Mouse (Mus musculus): ENCODE results near the gene Cdkl5. TPM values are rescaled to one million over a fixed set of nuclear protein-coding genes. Genes with fewer than 3 reads are reported as not detected.

Gene Cdkl5
- 100 to 1,000 TPM; 150 to 159 TPM for total RNA-seq (2021)

- peak; percentile 92 to 98 for DNase-seq (ENCODE audit: low spot score in 2 of 2)
- intact Hi-C loops (cut with DNase I): loop anchor here (10.0 kb wide), 2 partner anchors 220 to 410 kb away; no protein-coding TSS in a partner anchor
Observed at GRCm38 (mm10) chrX:160994543-160995121, at the start of gene Cdkl5. Gene Cdkl5 (minus strand): TSS chrX:160994704.

DNA sequence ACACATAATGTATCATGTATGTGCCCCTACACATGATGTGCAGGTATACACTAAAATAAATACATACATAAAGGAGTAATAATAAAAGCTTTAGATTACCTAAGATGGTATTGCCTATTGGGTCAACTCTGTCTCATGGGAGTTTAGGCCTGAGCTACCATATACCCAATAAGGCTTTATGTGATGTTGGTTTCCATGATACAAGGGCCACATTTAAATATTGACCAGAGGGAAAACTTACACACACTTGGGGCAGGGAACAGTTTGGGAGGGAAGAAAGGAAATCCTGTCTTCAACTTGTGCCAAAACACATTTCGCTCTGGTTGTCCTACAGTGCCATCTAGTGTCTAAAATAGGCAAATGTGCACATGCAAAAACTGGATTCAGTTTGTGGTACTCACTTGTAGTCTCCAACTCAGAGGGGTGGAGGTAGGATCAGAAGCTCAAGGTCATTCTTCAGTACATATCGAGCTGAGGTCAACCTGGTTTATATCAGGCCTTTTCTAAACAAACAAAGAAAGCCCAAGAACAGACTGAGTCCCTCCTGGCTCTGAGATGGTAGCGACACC lies 38.8 kb upstream of the Cdkl5 start:
- peak; percentile 41 to 46 for DNase-seq (ENCODE audit: low spot score in 2 of 2)
- intact Hi-C loops (cut with DNase I): loop anchor here (5.0 to 10.0 kb wide), 4 partner anchors 451 to 1059 kb away; no protein-coding TSS in a partner anchor

DNA sequence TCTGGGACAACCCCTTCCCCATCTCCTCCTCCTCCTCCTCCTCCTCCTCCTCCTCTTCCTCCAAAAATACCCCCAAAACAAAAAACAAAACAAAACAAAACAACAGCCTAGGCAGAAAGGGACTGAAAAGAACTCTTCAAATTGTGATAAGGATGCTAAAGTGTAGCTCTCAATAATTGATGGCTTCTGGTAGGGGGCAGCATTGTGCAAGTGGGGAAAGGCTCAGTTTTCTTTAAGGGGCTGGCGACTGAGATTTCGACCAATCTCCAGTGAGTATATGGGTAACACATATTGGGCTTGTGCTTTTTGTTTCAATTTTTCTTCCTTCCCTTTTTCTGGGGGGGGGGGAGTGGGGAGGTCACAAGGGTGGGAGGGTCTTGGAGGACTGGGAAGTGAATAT lies 37.9 kb upstream of the Cdkl5 start:
- no peak for DNase-seq (ENCODE audit: low spot score in 2 of 2)
- intact Hi-C loops (cut with DNase I): loop anchor here (5.0 to 10.0 kb wide), 4 partner anchors 450 to 1058 kb away; no protein-coding TSS in a partner anchor

DNA sequence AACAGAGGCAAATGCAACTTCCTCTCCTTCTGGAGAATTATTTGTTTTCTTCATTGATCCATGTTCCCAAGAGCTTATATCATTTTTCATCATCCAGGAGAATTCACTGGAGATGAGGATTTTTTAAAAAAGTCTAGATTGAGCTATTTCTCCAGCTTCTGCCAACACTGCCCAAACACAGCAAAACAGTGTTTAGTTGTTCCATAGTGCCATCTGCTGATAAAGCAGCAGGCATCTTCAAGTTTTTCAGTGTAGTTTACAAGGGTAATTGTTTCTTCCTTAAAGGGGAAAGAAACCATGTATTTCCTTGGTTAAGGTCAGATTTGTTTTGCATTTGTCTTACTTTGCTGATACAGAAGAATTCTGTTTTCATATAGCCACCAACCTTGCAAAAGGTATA lies 35.7 kb upstream of the Cdkl5 start:
- DNase-seq (ENCODE audit: low spot score in 2 of 2): peak in 1 of 2 experiments; percentile 38
- intact Hi-C loops (cut with DNase I): loop anchor here (5.0 to 10.0 kb wide), 4 partner anchors 448 to 1055 kb away; no protein-coding TSS in a partner anchor

DNA sequence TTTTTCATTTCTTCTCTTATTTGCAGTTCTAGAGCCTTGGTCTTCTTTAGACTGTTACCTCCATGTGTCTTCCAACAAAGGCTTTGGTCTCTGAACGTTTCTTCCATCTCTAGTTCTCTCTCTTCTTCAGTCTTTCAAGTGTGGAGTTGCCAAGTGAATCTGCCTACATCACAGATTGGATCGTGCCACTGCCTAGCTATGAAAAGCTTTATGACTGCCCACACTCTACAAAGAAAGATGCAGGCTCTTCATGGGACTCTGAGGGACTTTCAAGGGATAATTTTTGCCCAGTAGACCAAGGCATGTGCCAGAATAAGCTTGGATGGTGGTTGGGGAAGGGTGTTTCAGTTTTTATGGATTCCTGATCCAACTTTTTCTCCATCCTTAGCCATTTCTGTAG lies 30.0 kb upstream of the Cdkl5 start:
- intact Hi-C loops (cut with DNase I): loop anchor here (5.0 kb wide), 1 partner anchor 437 kb away; no protein-coding TSS in a partner anchor

DNA sequence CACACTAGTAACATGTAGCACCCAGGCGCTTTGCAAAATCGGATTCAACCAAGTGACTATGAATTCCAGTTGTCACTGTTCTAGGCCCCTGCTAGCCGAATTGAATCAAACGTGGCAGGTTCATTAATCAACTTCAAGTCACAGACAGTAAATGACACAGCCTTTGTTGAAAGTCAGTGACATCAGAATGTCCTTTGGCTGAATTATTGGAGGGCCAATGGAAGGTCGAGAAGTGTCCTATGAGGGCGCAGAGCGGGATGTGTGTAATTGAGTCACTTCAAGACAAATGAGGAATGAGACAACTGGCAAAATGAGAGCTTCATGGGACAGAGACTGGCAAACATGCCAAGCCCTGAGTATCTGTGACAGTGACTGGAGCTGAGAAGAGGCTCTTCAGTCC lies 27.0 kb upstream of the Cdkl5 start:
- no peak for DNase-seq (ENCODE audit: low spot score in 2 of 2)
- intact Hi-C loops (cut with DNase I): loop anchor here (5.0 kb wide), 1 partner anchor 434 kb away; no protein-coding TSS in a partner anchor

More for the DNA sequence above, 30.0 kb upstream of the Cdkl5 start:
- DNase-seq (ENCODE audit: low spot score in 2 of 2): peak; percentile 4 to 73

DNA sequence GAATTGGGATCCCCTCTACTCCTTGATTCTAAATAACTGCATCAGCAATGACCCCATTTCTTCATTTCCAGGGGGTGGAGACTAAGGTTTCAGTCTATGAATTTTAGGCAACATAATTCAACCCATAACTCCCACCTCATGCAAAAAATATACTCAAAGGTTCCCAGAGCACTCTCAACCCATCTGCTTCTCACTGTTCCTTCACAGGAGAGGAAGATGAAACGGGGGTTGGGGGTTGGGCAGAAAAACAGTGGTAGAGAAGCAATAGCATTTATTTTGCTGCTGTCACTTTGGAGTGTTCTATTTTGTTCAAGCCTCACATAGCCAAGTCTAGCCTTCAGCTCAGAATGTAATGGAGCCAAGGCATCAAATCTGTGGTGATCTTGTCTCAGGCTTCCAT lies 23.7 kb upstream of the Cdkl5 start:
- DNase-seq (ENCODE audit: low spot score in 2 of 2): peak in 1 of 2 experiments; percentile 74

GRCm38 (mm10) chrX:161006272-161006671 lies 11.8 kb upstream of the Cdkl5 start:
- intact Hi-C loops (cut with DNase I): no loop called here
- peak in 1 of 2 experiments; percentile 68 for DNase-seq (ENCODE audit: low spot score in 2 of 2)

More for the DNA sequence above, 23.7 kb upstream of the Cdkl5 start:
- intact Hi-C loops (cut with DNase I): no loop called here

DNA sequence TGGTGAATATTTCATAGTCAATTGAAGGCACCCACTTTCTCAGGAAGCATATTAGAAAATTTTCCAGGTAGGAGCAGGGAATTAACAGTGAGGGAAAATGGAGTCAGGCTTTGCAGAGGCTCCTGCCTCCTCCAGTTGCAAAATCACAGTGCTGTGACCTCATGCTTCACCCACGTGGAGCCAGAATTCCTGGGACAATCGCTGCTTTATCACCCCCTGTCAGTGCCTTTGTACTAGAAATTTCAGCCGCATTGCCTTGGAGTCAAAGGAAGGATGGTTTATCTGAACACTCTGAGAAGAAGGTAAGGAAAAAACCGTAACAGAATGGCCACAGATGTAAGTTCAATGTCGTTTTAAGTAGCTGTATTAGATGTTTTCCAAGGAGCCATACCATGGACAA lies 1.5 kb upstream of the Cdkl5 start:
- intact Hi-C loops (cut with DNase I): loop anchor here (10.0 kb wide), 2 partner anchors 221 to 411 kb away; no protein-coding TSS in a partner anchor
- peak in 1 of 2 experiments; percentile 4 for DNase-seq (ENCODE audit: low spot score in 2 of 2)

DNA sequence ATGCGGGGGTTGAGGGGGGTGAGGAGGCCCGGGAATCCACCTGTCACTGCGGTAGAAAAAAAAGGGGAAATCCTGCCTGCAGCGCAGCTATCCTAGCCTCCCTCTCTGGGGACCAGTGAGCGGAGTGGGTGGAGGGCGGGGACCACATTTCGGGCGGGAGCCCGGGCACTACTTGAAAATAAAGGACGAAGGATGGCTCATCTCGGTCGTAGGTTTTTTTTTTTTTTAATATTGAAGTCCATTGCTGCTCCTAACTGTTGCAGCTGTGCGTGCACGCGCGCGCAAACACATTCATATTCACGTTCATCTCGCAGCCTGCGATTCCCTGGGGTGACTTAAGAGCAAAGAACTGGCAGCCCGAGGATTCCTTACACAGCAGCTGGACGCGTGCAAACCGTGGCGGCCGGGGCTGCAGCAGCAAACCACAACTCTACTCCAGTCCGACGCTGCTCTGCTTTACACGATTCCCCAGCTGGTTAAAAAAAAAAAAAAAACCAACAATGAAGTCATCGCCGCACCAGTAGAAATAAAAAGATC lies 695 bp upstream of the Cdkl5 start:
- DNase-seq (ENCODE audit: low spot score in 2 of 2): peak in 1 of 2 experiments; percentile 41
- intact Hi-C loops (cut with DNase I): loop anchor here (10.0 kb wide), 2 partner anchors 220 to 410 kb away; no protein-coding TSS in a partner anchor

DNA sequence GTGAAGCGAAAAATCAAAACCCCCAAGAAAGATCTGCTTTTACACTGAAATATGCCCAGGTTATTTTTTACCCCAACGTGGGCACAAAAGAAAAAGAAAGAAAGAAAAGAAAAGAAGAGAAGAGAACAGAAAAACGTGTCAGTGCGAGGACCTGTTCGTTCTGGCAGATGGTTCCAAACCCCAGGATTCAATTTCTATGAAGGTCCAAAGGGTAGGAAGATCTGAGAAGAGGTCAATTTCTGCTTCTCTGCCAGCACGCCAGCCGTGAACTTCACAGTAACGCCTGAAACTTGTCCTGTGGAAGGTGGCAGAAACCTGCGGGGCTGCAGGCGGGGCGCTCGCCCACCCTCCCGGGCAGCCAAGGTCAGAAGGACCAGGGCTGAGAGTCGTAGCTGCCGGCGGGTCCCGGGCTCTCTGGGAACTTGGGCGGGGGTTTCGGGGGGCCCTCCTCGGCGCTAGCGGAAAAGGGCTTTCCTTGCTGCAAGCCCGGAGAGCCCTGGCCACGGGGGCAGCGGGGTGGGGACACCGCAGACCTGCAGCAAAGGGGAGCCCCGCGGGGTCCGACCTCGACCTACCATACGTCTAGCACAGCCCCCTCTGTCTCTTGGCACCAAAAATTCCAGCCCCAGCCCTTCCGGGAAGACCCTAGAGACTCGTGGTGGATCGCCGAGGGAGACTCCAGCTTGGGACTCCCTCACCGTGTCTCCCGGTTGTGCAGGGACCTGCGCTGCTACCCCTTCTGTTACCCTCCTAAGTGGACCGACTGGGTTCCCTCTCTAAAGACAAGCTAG lies 560 bp downstream of the Cdkl5 start:
- intact Hi-C loops (cut with DNase I): loop anchor here (10.0 kb wide), 2 partner anchors 219 to 409 kb away; no protein-coding TSS in a partner anchor
- DNase-seq (ENCODE audit: low spot score in 2 of 2): peak; percentile 6

- peak in 1 of 2 experiments; percentile 4 for DNase-seq (ENCODE audit: low spot score in 2 of 2)
- intact Hi-C loops (cut with DNase I): loop anchor here (10.0 kb wide), 2 partner anchors 218 to 408 kb away; no protein-coding TSS in a partner anchor
Observed at GRCm38 (mm10) chrX:160992703-160993102, 1.8 kb downstream of the Cdkl5 start.

- no peak for DNase-seq (ENCODE audit: low spot score in 2 of 2)
- intact Hi-C loops (cut with DNase I): loop anchor here (10.0 kb wide), 2 partner anchors 215 to 405 kb away; no protein-coding TSS in a partner anchor
Observed at GRCm38 (mm10) chrX:160990276-160990675, 4.2 kb downstream of the Cdkl5 start.

- DNase-seq (ENCODE audit: low spot score in 2 of 2): no peak
- intact Hi-C loops (cut with DNase I): no loop called here
Observed at GRCm38 (mm10) chrX:160977919-160978318, 16.6 kb downstream of the Cdkl5 start.

DNA sequence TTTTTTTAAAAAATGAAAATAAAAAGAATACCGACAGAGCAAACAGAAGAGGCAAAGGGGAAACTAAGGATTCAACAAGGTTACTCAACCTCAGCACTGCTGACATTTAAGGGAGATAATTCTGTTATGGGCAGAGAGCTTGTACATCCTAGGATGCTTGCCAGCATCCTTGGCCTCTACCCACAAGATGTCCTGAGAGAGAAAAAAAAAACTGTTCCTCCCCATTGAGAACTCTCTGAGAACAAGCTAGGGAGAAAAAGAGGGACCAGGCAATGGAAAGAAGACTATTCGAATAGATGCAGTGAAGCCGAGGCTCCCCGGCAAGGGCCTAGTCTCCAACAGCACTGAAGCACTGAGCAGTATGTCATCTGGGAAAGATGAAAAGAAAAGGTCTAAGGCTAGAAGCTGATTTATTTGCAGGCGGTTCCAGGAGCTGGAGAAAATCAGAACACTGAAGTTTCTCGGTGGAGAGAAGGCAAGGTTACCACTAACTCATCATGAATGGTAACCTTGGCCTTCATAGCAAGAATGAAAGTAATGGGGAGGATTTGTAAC lies 22.4 kb downstream of the Cdkl5 start:
- intact Hi-C loops (cut with DNase I): no loop called here
- no peak for DNase-seq (ENCODE audit: low spot score in 2 of 2)

DNA sequence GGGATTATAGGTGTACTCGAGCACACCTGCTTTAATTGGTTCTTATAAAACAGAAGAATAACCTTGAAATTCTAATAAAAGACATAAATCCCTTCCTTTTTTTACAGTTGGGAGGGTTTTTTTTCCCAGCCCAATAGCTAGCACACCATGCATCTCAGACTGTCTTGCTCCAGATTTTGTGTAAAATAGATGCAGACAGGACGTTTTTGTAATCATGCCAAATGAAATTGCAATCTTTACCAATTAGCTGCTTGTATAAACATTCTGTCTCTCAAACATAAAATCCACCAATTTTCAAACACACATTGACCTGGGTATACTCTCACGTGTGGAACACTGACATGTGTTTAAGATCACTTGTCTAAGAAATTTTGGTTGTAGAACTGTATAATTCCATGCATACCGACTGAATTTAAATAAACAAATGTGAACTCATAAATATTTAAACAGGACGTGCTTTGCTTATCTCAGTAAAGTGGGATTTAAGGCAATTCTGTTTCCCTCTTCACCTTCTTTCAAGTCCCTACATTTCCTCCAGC lies 35.8 kb downstream of the Cdkl5 start:
- DNase-seq (ENCODE audit: low spot score in 2 of 2): no peak
- intact Hi-C loops (cut with DNase I): no loop called here

- peak in 1 of 2 experiments; percentile 49 for DNase-seq (ENCODE audit: low spot score in 2 of 2)
- intact Hi-C loops (cut with DNase I): no loop called here
Observed at GRCm38 (mm10) chrX:160949583-160949982, 44.9 kb downstream of the Cdkl5 start.

DNA sequence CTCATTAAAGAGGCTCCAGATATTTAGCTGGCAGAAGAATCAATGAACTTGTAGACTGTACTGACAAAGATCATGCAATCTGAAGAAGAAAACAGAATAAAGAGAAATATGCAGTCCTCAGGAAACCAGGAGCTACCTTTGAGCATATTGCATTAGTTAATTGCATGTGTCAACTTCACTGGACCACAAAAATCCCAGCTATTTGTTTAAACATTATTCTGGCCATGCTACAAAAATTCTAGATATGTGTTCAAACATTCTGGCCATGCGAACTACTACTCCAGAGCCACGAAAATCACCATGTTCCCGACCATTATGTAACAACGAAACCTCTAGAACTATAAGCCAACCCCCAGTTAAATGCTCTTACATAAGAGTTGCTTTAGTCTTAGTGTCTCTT lies 49.8 kb downstream of the Cdkl5 start:
- intact Hi-C loops (cut with DNase I): no loop called here
- no peak for DNase-seq (ENCODE audit: low spot score in 2 of 2)

GRCm38 (mm10) chrX:160935541-160935940 lies 59.0 kb downstream of the Cdkl5 start:
- no peak for DNase-seq (ENCODE audit: low spot score in 2 of 2)
- intact Hi-C loops (cut with DNase I): no loop called here

Data from left cerebral cortex, postnatal 25 days (tissue).